Mouse (Mus musculus) megakaryocyte, embryonic 14.5 days (primary cell): Measurements from ENCODE around the gene Cdpf1. TPM values are rescaled to one million over a fixed set of nuclear protein-coding genes. Genes with fewer than 3 reads are reported as not detected.
A peak's percentile ranks its signal among the peaks of the same experiment; 100 is the strongest.

Experiments
- H3K27me3 ChIP-seq: replicated peaks from 2 replicates; pipeline ENCODE3; 2012; ENCODE audit warnings: inconsistent platforms
- H3K36me3 ChIP-seq: replicated peaks from 2 replicates; pipeline ENCODE3; 2012; ENCODE audit warnings: low read length, inconsistent platforms, mixed read lengths
- H3K4me1 ChIP-seq: 2 replicates; pipeline ENCODE4 v1.6.1; 2012; ENCODE audit warnings: inconsistent platforms
- H3K4me3 ChIP-seq: replicated peaks from 2 replicates; pipeline ENCODE3; 2012; ENCODE audit warnings: moderate library complexity, mild to moderate bottlenecking, inconsistent platforms
- H3K9me3 ChIP-seq: 2 replicates; pipeline ENCODE4 v1.6.1; 2012; ENCODE audit warnings: inconsistent platforms
- FLI1 ChIP-seq: IDR thresholded peaks from 2 replicates; pipeline ENCODE4 v1.6.1; 2012; ENCODE audit warnings: low read length, inconsistent platforms, mixed read lengths
- GATA1 ChIP-seq: IDR thresholded peaks from 3 replicates; pipeline ENCODE4 v1.6.1; 2012; ENCODE audit warnings: mixed read lengths, low read length, inconsistent platforms, borderline replicate concordance
- polyA plus RNA-seq: library from polyadenylated mRNA; stranded (reverse); fragments of >175 nt; gene quantifications from 2 replicates; pipeline ENCODE4 v1.2.3, GENCODE M21; 2012; ENCODE audit warnings: low replicate concordance; ENCODE audit not compliant: insufficient read depth

Gene Cdpf1
- polyA plus RNA-seq: 3.1 and 16.3 TPM in 2 replicates

DNA sequence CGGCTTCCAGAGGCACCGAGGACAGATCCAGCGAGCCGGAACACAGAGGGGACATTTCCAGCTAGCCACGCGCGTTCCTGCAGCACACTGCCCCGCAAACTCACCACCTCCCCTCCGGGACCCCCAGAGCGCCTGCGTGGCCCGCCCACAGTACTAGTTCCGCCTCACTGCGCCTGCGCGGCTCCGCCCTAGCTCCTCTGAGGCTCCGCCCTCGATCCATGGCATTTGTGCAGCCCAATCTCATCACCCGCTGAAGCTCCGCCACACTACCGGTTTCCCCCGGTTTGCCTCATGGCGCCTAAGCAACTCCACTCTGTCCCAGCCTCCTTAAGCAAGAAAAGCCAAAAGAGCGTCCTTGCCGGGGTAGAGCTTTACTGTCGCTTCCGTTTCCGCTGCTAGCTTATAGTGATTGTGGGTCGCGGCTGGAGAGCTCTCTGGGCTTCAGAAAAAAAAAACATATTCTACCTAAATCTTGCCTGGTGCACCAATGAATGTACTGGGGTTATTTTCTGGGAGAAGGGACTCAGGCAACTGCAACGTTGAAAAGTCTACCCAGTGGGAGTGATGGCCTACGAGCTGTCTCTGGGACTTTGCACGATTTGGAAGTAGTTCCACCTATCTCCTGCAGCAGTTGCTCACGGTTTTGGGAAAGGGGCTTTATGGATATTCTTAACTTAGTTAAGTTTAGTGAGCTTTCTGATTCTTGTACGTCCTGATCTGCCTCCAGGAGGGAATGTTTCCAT lies at the start of gene Cdpf1:
Gene Cdpf1, minus strand, starts transcription at position 163 of the 743 bp plus-strand sequence.
- no peak for TF ChIP-seq FLI1
- no peak for TF ChIP-seq GATA1

DNA sequence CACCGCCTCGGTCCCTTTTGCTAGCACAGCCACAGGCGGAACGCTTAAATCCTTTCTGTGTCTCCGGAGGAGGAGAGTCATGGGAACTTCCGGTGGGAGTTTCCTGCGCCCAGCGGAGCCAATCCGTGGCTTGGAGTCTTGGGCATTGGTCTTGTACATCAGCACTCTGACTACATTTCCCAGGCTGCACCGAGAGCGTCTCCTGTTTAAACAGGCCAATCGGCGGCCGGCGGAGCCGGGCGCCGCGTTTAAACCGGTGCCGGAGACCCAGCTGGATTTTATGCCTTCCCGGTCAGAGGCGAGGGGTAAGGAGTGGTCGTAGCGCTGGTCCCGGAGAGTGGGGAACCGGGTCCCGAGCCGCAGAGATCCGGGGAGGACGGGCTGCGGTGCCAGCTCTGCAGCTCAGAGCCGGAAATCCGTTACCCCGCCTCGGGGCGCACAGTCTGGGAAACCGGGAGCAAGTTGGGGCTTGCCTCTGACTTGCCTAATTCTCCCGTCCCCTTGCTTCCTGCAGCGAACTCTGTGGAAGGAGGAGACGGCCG lies 48.1 kb upstream of the Cdpf1 start, which contains the start of gene Gtse1:
Gene Gtse1, plus strand, starts transcription at position 256 of the 542 bp plus-strand sequence.
- H3K4me3 ChIP-seq: peak within 1 kb of the TSS; percentile 93
- H3K27me3 ChIP-seq: peaks cover 5% of the 10 kb centered on the region
- no peaks in the 10 kb centered on the region for H3K9me3 ChIP-seq
- H3K36me3 ChIP-seq: peaks cover 40% of the 10 kb centered on the region
- H3K4me1 ChIP-seq: peaks cover 55% of the 10 kb centered on the region
- TF ChIP-seq GATA1 (no peak), FLI1 (peak; percentile 86; the same call in 1 of the 2 replicates)

More for the DNA sequence above, at the start of gene Cdpf1:
- Histone ChIP-seq H3K27me3 (peaks cover 23% of the 10 kb centered on the region), H3K4me3 (peak within 1 kb of the TSS; percentile 97), H3K36me3 (peaks cover 24% of the 10 kb centered on the region), H3K4me1 (peaks cover 28% of the 10 kb centered on the region), H3K9me3 (peaks cover 21% of the 10 kb centered on the region)

DNA sequence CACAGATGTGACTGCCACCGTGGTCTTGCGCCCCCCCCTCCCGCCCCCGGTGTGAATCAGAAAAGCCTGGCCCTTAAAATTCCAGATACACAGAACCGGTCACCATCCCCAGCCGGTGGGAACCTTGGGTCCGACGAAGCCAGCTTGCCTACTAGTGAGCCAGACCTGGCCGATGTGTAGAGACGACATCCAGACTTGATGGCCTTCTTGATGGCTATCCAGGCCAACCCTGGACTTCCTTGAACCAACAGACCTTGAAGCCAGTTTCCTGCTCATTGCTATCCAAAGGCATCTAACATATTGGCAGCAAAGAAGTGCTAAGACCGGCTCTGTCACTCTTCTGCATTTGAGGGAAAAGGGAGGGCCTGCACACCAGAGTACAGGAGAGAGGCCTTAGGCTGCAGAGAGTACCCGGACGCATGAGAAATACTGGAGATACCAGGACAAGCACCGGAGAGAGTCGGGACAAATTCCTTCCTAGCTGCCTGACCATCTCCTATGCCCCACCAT lies 47.5 kb upstream of the Cdpf1 start:
- Histone ChIP-seq H3K4me1 (peaks cover 50% of the 10 kb centered on the region), H3K36me3 (peaks cover 35% of the 10 kb centered on the region), H3K27me3 (peaks cover 8% of the 10 kb centered on the region), H3K4me3 (peak overlapping the region; percentile 93), H3K9me3 (no peaks in the 10 kb centered on the region)
- TF ChIP-seq FLI1 (no peak), GATA1 (no peak)

DNA sequence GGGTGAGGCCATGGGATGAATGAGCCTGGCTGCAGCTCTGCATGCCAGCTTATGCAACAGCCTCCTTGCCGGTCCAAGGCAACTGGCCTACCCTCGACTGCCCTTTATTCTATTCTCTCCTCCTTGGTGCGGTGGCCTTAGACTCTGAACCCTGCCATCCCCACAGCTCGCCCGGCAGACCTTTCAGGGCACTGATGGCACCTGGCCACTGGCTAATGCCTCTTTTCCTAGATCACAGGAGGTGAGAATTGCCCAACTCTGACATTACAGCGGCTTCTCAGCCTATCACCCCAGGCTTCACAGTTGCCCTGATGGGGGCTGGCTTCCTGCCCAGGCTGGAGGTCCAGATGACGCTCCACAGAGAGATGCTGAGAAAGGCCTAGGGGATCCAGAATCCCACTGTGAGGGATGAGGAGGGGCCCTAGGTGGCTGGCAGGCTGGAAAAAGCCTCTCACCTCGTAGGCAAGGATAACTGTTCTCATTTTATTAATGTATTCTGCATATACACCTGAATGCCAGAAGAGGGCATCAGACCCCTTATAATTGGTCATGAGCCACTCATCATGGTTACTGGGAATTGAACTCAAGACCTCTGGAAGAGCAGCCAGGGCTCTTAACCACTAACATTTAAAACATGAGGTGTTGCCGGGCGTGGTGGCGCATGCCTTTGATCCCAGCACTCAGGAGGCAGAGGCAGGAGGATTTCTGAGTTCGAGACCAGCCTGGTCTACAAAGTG lies 40.3 kb upstream of the Cdpf1 start:
- TF ChIP-seq FLI1: no peak
- no peak for TF ChIP-seq GATA1
- Histone ChIP-seq H3K9me3 (no peaks in the 10 kb centered on the region), H3K4me3 (peak overlapping the region; percentile 12), H3K27me3 (peaks cover 22% of the 10 kb centered on the region), H3K4me1 (no peaks in the 10 kb centered on the region), H3K36me3 (no peaks in the 10 kb centered on the region)

DNA sequence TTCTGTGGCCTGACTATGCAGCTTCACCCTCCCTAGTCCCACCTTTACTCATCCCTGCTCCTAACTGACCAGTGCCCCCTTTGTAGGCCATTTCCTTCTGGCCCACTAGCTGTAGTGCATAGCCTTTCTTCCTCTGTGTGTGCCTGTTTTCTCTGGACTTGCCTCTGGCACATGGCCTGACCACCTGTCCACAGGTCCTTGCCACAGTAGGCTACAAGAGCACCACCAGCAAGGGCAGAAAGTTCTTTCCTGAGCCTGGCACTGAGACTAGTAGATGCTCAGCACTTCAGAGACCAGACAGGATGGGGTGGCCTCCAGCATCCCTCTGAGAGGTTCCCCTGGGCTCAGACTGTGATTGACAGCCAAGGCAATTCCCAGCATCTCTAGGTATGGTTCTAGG lies 33.6 kb upstream of the Cdpf1 start:
- Histone ChIP-seq H3K4me1 (no peaks in the 10 kb centered on the region), H3K27me3 (peaks cover 21% of the 10 kb centered on the region), H3K9me3 (peaks cover 4% of the 10 kb centered on the region; the same call in 1 of the 2 replicates), H3K36me3 (no peaks in the 10 kb centered on the region), H3K4me3 (no peak overlapping the region)
- no peak for TF ChIP-seq GATA1

DNA sequence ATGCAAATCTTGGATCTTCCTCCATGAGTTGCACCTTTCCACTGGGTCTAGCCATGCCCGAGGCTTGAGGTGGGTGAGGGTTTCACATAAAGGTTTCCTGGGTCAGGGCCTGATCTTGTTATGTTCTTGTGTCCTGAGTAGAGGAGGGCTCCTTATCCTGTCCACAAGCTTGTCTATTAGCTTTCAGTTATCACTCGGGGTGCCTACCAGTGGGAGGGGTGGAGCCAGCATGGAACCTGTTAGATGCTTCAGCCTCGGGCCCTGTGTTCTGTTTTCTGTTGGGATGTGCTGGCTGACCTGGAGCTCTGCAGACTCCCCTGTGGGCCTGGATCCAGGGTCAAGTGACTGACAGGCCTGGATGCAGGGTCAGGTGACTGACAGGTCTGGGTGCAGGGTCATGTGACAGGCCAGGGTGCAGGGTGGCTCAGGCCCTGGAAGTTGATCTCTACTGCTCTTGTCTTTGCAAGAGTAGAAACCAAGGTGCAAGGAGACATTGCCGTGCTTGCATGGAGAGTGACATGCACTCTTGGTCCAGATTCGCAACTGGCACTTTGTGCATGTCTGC lies 30.4 kb upstream of the Cdpf1 start:
- H3K4me3 ChIP-seq: no peak overlapping the region
- no peak for TF ChIP-seq FLI1
- TF ChIP-seq GATA1: no peak
- H3K4me1 ChIP-seq: no peaks in the 10 kb centered on the region
- H3K9me3 ChIP-seq: peaks cover 4% of the 10 kb centered on the region; the same call in 1 of the 2 replicates
- peaks cover 19% of the 10 kb centered on the region for H3K27me3 ChIP-seq
- no peaks in the 10 kb centered on the region for H3K36me3 ChIP-seq

DNA sequence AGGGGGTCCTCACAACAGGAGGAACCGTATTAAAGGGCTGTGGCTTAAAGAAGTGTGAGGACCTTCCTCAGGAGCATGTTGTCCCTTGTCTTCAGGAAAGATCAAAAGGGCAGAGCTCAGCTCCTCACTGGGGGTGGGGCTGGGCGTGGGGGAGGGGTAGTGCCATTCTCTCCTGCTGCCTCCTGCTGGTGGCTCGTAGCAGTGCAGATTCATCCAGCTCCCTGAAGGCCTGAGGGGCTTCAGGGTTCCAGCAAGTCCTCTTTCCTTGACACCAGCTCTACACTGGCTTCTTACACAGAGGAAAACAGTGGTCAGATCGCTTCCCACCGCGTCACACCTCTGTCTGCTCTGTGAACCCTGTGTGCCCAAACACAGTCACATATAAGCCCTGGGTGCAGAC lies 29.5 kb upstream of the Cdpf1 start:
- no peak for TF ChIP-seq FLI1
- TF ChIP-seq GATA1: no peak
- Histone ChIP-seq H3K4me1 (no peaks in the 10 kb centered on the region), H3K36me3 (peaks cover 3% of the 10 kb centered on the region), H3K27me3 (peaks cover 18% of the 10 kb centered on the region), H3K9me3 (0 out of 2 replicates have a peak, but pooled peaks cover under 1% of the 10 kb centered on the region), H3K4me3 (no peak overlapping the region)

DNA sequence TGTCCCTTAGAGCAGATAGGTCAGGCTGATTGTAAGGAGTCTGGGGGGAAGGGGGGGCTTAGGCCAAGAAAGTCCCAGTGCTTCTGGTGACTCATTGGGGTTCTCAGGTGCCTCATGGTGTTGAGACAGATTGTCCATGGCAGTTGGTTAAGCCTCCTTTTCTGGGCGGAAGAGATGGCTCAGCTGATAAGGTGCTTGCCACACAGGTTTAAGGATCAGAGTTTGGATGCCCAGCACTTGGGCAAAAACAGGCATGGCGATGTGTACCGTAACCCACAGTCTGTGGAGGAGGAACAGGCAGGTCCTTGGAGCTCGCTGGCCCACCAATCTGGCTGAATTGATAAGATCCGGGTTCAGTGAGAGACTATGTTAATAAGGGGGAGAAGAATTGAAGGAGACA lies 25.4 kb upstream of the Cdpf1 start:
- peaks cover 9% of the 10 kb centered on the region for H3K36me3 ChIP-seq
- peaks cover 10% of the 10 kb centered on the region for H3K4me1 ChIP-seq
- no peak for TF ChIP-seq FLI1
- no peak for TF ChIP-seq GATA1
- H3K27me3 ChIP-seq: peaks cover 2% of the 10 kb centered on the region
- 0 out of 2 replicates have a peak, but pooled peaks cover 4% of the 10 kb centered on the region for H3K9me3 ChIP-seq
- H3K4me3 ChIP-seq: no peak overlapping the region

DNA sequence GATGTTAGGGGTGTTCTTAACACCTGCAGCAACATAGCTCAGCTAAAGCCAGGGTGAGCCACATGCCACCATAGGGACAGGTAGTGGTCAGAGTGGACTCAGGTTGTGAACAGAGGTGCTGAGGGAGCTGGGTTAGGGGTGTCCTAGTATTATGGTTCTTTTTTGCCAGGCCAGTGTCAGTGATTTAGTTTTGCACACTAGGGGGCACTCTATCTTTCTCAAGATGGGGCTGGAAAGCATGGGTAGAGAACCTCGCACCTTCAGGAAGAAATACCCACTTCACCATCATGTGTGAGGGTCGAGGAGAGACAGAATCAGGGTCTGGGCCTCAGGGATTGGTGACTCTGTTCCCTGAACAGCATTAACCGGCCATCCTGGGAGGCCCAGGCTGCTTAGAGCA lies 23.8 kb upstream of the Cdpf1 start:
- peaks cover 5% of the 10 kb centered on the region for H3K27me3 ChIP-seq
- peaks cover 16% of the 10 kb centered on the region for H3K4me1 ChIP-seq
- 0 out of 2 replicates have a peak, but pooled peaks cover 4% of the 10 kb centered on the region for H3K9me3 ChIP-seq
- peaks cover 9% of the 10 kb centered on the region for H3K36me3 ChIP-seq
- H3K4me3 ChIP-seq: no peak overlapping the region
- no peak for TF ChIP-seq GATA1
- TF ChIP-seq FLI1: no peak
